Mouse (Mus musculus): ENCODE results near the gene Pkd2l1.

Gene Pkd2l1

GRCm38 (mm10) chr19:44104393-44104792 lies 87.8 kb downstream of the Pkd2l1 start:
- no peak for DNase-seq

DNA sequence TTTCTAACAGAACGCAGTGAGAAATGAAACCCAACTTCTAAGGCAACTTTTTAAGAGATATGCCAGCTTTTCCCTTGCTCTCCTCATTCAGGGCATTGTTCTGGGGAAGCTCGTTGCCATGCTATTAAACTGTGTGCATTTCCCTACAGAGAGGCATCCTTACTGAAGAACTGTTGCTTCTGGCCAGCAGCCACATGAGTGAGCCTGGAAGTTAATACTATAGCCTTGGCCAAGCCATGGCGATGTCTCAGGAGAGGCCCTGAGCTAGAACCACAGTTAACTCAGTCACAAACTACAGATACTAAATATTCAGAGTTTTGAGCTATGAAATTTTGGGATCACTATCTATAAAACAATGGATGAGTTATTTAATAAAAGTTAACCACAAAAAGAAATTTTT lies 89.2 kb downstream of the Pkd2l1 start:
- DNase-seq, result no peak

- no peak for DNase-seq
Observed at GRCm38 (mm10) chr19:44100840-44101239, 91.4 kb downstream of the Pkd2l1 start.

All from kidney, postnatal 10 days (tissue).